Mouse (Mus musculus): ENCODE data around the gene Btbd1. TPM values are rescaled to one million over a fixed set of nuclear protein-coding genes. Genes with fewer than 3 reads are reported as not detected.

Btbd1 gene
- polyA plus RNA-seq, 1 experiment from 2014 or later, result 42.7 TPM

DNA sequence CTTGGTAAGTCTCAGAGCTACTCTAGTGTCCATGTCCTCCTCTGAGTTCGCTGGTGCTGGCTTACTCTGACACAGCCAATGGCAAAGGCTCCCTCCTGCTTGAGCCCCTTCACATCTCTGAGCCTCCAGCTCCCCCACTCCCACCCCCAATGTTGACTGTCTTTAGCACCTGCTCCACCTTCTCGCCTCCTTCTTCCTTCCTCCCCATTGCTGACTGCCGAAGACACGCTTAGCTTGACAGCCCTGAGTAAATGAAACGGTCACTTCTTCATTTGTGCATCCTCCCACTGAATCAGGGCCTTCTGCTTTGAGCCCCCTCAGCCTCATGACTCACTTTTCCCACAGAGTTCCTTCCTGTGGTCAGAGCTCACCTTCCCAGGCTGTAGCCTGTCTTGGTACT, 31.8 kb upstream of the Btbd1 start:
- no peak for ATAC-seq
- Histone ChIP-seq H3K9me3 (ENCODE audit: control insufficient read depth) (no peaks in the 10 kb centered on the region), H3K4me3 (ENCODE audit: low read depth, low read length) (no peak overlapping the region), H3K36me3 (ENCODE audit: control insufficient read depth, insufficient read depth) (no peaks in the 10 kb centered on the region), H3K9ac (ENCODE audit: low read depth, low read length) (no peak overlapping the region), H3K27me3 (replicated peaks; ENCODE audit: control insufficient read depth, insufficient read depth, low read length) (peaks cover 22% of the 10 kb centered on the region), H3K27ac (ENCODE audit: low read depth, low read length) (no peak overlapping the region), H3K4me2 (replicated peaks; ENCODE audit: low read depth) (peak overlapping the region; percentile 68; the same call in 1 of the 2 replicates), H3K4me1 (replicated peaks; ENCODE audit: control insufficient read depth, insufficient read depth, low read length) (no peaks in the 10 kb centered on the region)
- 41% methylated on average over 5 of the region's 5 CpGs for WGBS
- TF ChIP-seq CTCF (IDR thresholded peaks at IDR 0.05; ENCODE audit: low read depth), result no peak

DNA sequence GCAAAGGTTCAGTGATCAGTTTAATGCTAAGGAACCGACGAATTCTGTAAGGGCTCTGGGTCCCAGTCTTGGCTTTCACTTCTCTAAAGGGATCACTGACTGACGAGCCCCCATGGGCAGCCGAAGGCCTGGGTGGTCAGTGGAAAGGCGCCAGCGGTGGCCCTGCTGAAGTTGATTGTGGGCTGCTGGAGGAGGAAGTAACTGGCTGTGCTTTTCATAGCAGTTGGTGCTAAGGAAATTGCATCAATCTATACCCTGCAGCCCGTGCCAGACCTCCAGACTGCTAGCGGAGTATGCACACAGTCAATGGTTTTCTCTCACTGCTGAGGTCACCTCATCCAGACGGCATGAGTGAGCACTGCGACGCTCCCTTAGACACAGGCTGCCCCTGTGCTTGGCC, 30.8 kb upstream of the Btbd1 start:
- TF ChIP-seq CTCF (IDR thresholded peaks at IDR 0.05; ENCODE audit: low read depth), result no peak
- H3K9me3 ChIP-seq (ENCODE audit: control insufficient read depth), result no peaks in the 10 kb centered on the region
- no peaks in the 10 kb centered on the region for H3K4me1 ChIP-seq (replicated peaks; ENCODE audit: control insufficient read depth, insufficient read depth, low read length)
- H3K9ac ChIP-seq (ENCODE audit: low read depth, low read length), result no peak overlapping the region
- H3K27me3 ChIP-seq (replicated peaks; ENCODE audit: control insufficient read depth, insufficient read depth, low read length), result peaks cover 22% of the 10 kb centered on the region
- peak overlapping the region; percentile 46 for H3K4me3 ChIP-seq (ENCODE audit: low read depth, low read length)
- no peaks in the 10 kb centered on the region for H3K36me3 ChIP-seq (ENCODE audit: control insufficient read depth, insufficient read depth)
- ATAC-seq, result no peak
- no peak overlapping the region for H3K27ac ChIP-seq (ENCODE audit: low read depth, low read length)
- H3K4me2 ChIP-seq (replicated peaks; ENCODE audit: low read depth), result peak overlapping the region; percentile 68
- WGBS, result 53% methylated on average over 11 of the region's 11 CpGs

DNA sequence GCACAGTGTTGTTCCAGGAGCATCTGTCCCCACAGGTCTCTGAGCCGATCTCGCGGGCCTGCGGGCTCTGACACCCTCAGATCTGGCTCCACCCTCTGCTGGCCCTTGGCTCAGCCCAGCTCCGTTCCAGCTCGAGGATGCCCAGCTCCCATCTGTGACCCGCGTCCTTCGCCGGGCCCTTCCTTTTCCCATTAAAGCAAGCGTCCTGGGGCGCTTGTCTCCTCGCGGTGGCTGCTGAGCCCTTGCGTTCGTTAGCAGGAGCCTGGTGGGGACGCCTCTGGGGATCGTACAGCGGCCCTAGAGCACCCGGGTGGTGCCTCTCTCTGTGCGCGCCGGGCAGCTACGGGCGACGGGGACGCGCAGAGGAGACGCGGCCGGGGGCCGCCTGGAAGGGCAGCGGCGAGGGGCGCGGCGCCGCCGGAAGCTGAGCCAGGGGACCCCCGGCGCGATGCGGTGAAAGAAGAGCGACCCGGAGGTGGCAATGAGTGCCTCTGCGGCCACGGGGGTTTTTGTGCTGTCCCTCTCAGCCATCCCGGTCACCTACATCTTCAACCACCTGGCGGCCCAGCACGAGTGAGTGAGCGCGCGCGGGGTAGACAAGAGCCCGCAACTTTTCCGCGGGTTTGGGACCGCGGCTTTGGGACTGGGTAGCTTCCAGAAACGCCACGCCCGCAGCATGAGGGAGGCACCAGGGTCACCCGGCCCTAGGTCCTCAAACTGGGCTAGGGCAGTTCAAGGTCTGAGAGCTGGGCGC, 29.9 kb upstream of the Btbd1 start, which contains the start of gene Tm6sf1:
Tm6sf1 (plus strand) TSS at position 34 of the 754 bp plus-strand sequence.
- Histone ChIP-seq H3K36me3 (ENCODE audit: control insufficient read depth, insufficient read depth) (no peaks in the 10 kb centered on the region), H3K9me3 (ENCODE audit: control insufficient read depth) (no peaks in the 10 kb centered on the region), H3K27ac (ENCODE audit: low read depth, low read length) (no peak within 1 kb of the TSS), H3K4me2 (replicated peaks; ENCODE audit: low read depth) (peak within 1 kb of the TSS; percentile 68), H3K27me3 (replicated peaks; ENCODE audit: control insufficient read depth, insufficient read depth, low read length) (peaks cover 22% of the 10 kb centered on the region), H3K4me3 (ENCODE audit: low read depth, low read length) (peak within 1 kb of the TSS; percentile 46), H3K4me1 (replicated peaks; ENCODE audit: control insufficient read depth, insufficient read depth, low read length) (no peaks in the 10 kb centered on the region), H3K9ac (ENCODE audit: low read depth, low read length) (peak within 1 kb of the TSS; percentile 49)
- no peak for TF ChIP-seq CTCF (IDR thresholded peaks at IDR 0.05; ENCODE audit: low read depth)
- WGBS, result under 1% methylated on average over 64 of the region's 64 CpGs
- 0 out of 2 replicates have a peak, but pooled peaks have one; percentile 46 for ATAC-seq

DNA sequence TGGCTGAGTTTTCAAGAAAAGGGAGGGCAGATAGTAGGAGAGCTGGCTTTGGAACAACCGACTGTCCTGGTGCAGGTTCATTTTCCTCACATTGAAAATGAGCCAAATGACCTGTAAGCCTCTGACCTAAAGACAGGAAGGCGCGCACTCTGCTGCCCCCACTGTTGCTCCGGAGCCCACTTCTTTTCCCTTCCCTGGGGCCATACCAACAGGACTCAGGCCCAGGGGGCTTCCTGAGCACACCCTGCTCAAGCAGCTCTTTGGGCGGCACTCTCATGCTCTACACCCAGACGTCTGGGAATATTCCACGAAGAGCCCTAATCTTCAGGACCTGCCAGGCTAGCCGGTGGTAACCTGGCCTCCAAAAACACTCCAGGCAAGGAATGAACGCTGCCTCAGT, 29.0 kb upstream of the Btbd1 start:
- Histone ChIP-seq H3K4me3 (ENCODE audit: low read depth, low read length) (0 out of 2 replicates have a peak overlapping the region, but pooled peaks have one; percentile 46), H3K27me3 (replicated peaks; ENCODE audit: control insufficient read depth, insufficient read depth, low read length) (peaks cover 22% of the 10 kb centered on the region), H3K9me3 (ENCODE audit: control insufficient read depth) (no peaks in the 10 kb centered on the region), H3K27ac (ENCODE audit: low read depth, low read length) (no peak overlapping the region), H3K36me3 (ENCODE audit: control insufficient read depth, insufficient read depth) (no peaks in the 10 kb centered on the region), H3K9ac (ENCODE audit: low read depth, low read length) (no peak overlapping the region), H3K4me1 (replicated peaks; ENCODE audit: control insufficient read depth, insufficient read depth, low read length) (no peaks in the 10 kb centered on the region), H3K4me2 (replicated peaks; ENCODE audit: low read depth) (peak overlapping the region; percentile 68)
- no peak for ATAC-seq
- 17% methylated on average over 9 of the region's 9 CpGs for WGBS
- TF ChIP-seq CTCF (IDR thresholded peaks at IDR 0.05; ENCODE audit: low read depth), result no peak

DNA sequence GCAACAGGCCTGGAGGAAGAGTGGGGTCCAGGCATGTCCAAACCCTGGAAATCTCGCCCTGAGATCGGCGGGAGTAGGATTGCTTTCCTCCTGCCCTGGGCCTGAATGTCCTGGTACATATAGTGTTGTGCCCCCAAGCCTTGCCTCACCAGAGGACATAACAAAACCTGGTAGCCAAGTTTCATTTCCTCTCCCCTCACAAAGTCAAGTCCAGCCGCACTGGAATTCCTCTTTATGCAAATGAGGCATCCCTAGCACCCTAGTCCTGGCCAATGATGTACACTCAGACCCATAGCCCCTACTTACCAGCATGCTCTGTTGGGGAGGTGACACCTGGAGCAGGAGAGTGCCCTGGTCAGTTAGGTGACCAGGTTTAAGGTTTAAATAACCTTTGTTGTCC, 27.0 kb upstream of the Btbd1 start:
- Histone ChIP-seq H3K27me3 (replicated peaks; ENCODE audit: control insufficient read depth, insufficient read depth, low read length) (peaks cover 17% of the 10 kb centered on the region), H3K9me3 (ENCODE audit: control insufficient read depth) (no peaks in the 10 kb centered on the region), H3K27ac (ENCODE audit: low read depth, low read length) (no peak overlapping the region), H3K4me3 (ENCODE audit: low read depth, low read length) (no peak overlapping the region), H3K4me1 (replicated peaks; ENCODE audit: control insufficient read depth, insufficient read depth, low read length) (no peaks in the 10 kb centered on the region), H3K9ac (ENCODE audit: low read depth, low read length) (no peak overlapping the region), H3K4me2 (replicated peaks; ENCODE audit: low read depth) (no peak overlapping the region), H3K36me3 (ENCODE audit: control insufficient read depth, insufficient read depth) (no peaks in the 10 kb centered on the region)
- ATAC-seq, result no peak
- 69% methylated on average over 4 of the region's 4 CpGs for WGBS
- no peak for TF ChIP-seq CTCF (IDR thresholded peaks at IDR 0.05; ENCODE audit: low read depth)

DNA sequence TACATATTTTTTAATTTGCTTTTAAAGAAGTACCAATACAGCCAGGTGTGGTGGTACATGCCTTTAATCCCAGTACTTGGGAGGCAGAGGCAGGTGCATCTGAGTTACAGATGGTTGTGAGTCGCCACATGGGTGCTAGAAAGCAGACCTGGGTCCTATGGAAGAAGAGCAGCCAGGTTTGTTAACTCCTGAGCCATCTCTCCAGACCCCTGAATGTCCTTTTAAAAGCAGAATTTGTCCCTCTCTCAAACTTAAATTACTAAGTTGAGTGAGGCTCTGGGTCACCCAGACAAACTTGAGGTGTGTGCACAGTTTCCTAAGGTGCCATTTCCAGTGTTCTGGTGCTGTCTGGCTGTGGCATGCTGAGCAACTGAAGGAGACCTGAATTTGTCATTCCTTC, 26.5 kb upstream of the Btbd1 start, which contains the start of gene Gm10160:
Gm10160 (minus strand) TSS at position 101 of the 400 bp plus-strand sequence.
- H3K27me3 ChIP-seq (replicated peaks; ENCODE audit: control insufficient read depth, insufficient read depth, low read length), result peaks cover 17% of the 10 kb centered on the region
- H3K27ac ChIP-seq (ENCODE audit: low read depth, low read length), result no peak within 1 kb of the TSS
- no peak within 1 kb of the TSS; the same call in 1 of the 2 replicates for H3K4me2 ChIP-seq (replicated peaks; ENCODE audit: low read depth)
- no peak for TF ChIP-seq CTCF (IDR thresholded peaks at IDR 0.05; ENCODE audit: low read depth)
- no peaks in the 10 kb centered on the region for H3K36me3 ChIP-seq (ENCODE audit: control insufficient read depth, insufficient read depth)
- 87% methylated on average over 1 of the region's 1 CpGs for WGBS
- H3K4me3 ChIP-seq (ENCODE audit: low read depth, low read length), result no peak within 1 kb of the TSS
- no peak for ATAC-seq
- H3K9me3 ChIP-seq (ENCODE audit: control insufficient read depth), result no peaks in the 10 kb centered on the region
- no peak within 1 kb of the TSS for H3K9ac ChIP-seq (ENCODE audit: low read depth, low read length)
- H3K4me1 ChIP-seq (replicated peaks; ENCODE audit: control insufficient read depth, insufficient read depth, low read length), result no peaks in the 10 kb centered on the region
